Mouse (Mus musculus) adrenal gland, adult 2 months (tissue): ENCODE results near the gene P3h3. TPM values are rescaled to one million over a fixed set of nuclear protein-coding genes. Genes with fewer than 3 reads are reported as not detected.
"Not testable (repeated sequence)": the region's sequence is repeated elsewhere in the genome, so short reads cannot be mapped to it uniquely, and the experiment has no call there.

Experiments
- DNase-seq: peaks from one replicate; pipeline ENCODE4 v3.0.0; 2021
- polyA plus RNA-seq: library from polyadenylated mRNA; depleted of rRNA; stranded (reverse); fragments of >200 nt; gene quantifications from 2 replicates; pipeline ENCODE4 v1.2.3, GENCODE M21; 2012
- total RNA-seq, 2 experiments: library from RNA; stranded (reverse); gene quantifications; 2 replicates each; pipeline ENCODE4 v1.2.3; 2021

Gene P3h3
- total and polyA plus RNA-seq, 3 experiments, result 16.8 to 42.6 (median 23.6) TPM

- not testable (repeated sequence) for DNase-seq
These were observed 26.4 kb downstream of the P3h3 start for GRCm38 (mm10) chr6:124831199-124831598.

- DNase-seq, result peak; percentile 95
These were observed 27.5 kb downstream of the P3h3 start for GRCm38 (mm10) chr6:124829799-124830700.

GRCm38 (mm10) chr6:124828868-124829798 is 28.4 kb downstream of the P3h3 start, which contains the start of the genes Usp5 and Cdca3:
Usp5 (minus strand) TSS chr6:124829484.
Cdca3 (plus strand) TSS chr6:124829547.
- peak; percentile 100 for DNase-seq

GRCm38 (mm10) chr6:124828101-124828592 is 29.4 kb downstream of the P3h3 start:
- DNase-seq, result peak; percentile 80

DNA sequence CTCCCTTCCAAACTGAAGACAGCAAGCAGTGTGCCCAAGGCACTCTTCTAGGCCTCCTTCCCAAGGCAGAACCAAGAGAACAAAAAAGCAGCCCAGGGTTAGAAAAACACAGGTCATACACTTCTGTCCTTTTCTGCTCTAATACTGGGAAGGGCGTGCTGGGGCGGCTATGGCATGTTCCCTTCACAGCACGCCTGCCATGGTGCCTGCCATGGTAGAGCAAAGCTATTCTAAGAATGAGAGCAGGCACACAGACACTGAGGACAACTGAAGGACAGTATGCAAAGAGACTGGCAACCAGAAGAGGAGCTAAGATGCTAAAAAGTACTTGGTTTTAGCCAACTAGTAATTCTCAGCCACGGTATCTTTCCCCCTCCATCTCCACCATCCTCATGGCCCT is 35.5 kb downstream of the P3h3 start:
- DNase-seq, result no peak

GRCm38 (mm10) chr6:124820891-124821290 is 36.7 kb downstream of the P3h3 start:
- DNase-seq, result no peak

GRCm38 (mm10) chr6:124817971-124818370 is 39.6 kb downstream of the P3h3 start:
- no peak for DNase-seq

GRCm38 (mm10) chr6:124817563-124817962 is 40.0 kb downstream of the P3h3 start:
- no peak for DNase-seq

DNA sequence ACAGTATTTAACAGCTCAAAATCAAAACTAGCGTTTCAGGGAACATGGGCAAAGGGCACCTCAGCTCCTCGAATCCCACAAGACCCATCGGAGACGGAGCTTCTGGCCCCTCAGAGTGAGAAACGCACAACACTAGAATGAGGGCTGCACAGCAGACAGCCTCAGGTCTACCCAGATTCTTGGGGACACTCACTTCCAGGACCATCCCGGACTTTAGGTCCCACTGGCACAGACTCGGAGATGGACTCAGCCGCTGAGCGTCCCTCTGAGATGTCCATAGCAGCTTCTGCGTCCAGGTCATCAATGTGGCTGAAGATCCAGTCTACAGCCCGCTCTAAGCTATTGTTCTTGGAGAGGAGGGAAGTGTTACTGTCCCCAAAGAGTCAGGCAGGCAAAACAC is 40.4 kb downstream of the P3h3 start:
- peak; percentile 0 for DNase-seq

DNA sequence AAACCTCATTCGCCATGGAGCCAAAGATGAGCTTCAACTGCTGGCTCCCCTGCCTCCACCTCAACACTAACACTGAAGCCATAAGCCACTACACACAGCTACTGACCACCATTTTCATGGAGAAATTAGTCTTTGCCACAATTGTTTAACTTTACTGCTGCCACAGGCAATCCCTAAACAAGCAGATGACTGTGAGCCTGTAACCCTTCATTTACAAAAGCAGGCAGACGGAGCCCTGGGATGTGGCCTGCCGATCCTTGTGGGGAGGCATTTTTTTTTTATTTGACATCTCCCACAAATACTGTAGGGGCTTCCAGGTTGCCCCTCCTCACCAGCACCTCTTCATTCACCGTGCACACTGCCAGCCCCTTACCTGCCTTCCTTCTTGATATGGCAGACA is 40.9 kb downstream of the P3h3 start:
- peak; percentile 0 for DNase-seq

- no peak for DNase-seq
These were observed 42.4 kb downstream of the P3h3 start for GRCm38 (mm10) chr6:124814858-124815774.

- DNase-seq, result no peak
These were observed 43.1 kb downstream of the P3h3 start for GRCm38 (mm10) chr6:124814448-124814847.

DNA sequence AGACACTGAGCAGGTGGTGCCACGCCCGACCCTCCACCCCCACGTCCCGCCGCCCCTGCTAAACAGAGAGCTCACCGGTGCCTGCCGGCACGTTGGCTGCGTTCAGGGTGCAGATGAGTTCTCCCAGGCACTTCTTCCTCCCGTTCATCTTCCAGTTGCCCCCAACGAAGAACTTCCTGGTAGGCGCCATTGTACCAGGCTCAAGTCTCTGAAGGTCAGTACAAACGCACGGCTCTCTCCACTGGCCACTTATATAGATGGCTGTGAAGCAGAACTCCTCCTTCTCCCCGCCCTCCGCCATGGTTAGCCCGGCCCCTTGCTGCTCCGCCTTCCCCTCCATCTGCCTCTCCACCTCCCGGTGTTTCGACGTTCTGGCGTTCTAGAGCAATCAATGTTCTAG is 43.6 kb downstream of the P3h3 start, which contains the start of gene Tpi1:
Tpi1 (minus strand) TSS at position 364 of the 400 bp plus-strand sequence.
- DNase-seq, result peak; percentile 95

DNA sequence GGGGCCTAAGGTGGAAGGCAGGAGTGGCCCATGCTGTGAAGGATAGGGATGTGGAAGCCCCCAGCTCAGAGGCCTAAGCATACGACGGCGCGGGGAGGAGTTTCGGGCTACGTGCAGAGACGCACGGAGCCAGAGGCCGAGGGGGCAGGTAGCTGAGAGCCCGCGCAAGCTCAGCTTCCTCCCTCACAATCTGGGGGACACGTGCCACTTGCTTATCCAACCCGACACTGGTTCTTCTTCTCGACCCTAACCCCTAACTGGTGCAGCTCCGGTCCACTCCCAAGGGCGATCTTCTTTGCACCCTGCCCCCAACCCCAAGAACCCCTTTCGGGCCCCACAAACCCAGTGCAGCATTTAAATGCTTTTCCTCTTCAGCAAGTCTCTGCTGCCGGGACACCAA is 44.1 kb downstream of the P3h3 start:
- peak; percentile 71 for DNase-seq

- peak; percentile 36 for DNase-seq
These were observed 44.7 kb downstream of the P3h3 start for GRCm38 (mm10) chr6:124812848-124813247.

DNA sequence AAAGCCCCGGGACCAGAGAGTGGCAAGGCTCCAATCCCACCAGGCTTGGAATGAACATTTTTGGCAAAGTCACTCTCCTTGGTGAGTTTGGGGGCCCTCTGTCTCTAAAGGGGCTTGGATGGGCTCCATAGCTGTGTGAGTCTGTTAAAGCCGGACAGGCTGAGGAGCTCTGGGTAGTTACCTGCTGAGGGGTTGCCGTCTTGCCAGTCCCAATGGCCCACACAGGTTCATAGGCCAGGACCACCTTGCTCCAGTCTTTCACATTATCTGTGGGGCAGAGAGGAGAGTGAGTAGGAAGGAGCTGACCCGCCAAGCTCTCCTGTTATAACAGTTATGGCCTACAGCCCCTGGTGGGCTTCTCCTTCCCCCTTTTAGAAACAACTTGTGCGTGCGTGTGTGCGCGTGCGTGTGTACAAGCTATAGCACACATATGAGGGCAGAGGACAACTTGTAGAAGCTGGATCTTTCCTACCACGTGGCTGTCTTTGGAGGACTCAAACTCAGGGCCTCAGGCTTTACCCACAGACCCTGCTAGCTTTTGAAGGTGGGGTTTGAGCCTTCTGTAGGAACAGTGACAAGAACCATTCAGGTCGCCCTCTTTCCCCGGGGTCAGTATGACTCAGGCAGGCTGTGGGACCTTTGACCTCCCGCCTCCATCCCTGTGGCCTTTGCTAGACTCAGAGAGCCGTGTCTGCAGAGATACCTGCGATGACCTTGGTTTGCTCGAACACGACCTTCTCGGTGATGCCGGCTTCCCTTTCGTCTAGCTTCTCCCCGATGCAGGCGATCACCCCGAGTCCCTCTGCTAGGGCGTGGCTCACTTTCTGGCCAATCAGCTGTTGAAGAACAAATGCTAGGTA is 45.6 kb downstream of the P3h3 start:
- DNase-seq, result peak; percentile 31

- no peak for DNase-seq
These were observed 46.2 kb downstream of the P3h3 start for GRCm38 (mm10) chr6:124811403-124811665.

DNA sequence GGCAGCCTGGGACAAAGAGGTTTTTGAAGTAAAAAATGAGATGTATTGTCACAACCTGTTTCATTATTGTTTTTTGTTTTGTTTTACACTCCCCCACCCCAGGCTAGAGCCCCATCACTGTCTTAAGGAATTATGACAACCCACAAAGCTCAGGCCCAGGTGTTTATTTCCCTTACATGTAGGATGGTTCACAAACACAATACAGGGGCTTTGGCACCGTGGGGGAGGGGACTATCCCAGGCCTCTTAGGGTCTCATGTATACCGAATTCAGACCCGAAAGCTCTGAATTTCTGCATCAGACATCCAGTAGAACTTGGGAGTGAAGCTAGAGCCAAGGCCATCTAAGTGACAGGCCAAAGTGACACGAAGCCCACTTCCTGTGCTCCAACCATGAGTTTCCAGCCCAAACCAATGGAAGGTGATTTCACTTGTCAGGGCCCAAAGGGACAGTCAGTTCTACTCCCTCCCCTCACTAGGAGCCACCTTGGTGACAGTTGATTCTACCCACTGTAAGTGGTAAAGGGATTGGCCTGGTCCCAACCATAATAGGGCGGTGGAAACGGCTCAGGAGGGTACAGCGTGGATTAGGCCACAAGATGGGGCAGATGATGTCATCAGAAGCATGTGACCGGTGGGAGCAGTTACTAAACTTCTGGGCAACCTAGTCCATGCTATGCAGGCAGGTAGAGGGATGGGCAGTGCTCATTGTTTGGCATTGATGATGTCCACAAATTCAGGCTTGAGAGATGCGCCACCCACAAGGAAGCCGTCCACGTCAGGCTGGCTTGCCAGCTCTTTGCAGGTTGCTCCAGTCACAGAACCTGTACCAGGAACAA is 46.8 kb downstream of the P3h3 start:
- DNase-seq, result not testable (repeated sequence)

DNA sequence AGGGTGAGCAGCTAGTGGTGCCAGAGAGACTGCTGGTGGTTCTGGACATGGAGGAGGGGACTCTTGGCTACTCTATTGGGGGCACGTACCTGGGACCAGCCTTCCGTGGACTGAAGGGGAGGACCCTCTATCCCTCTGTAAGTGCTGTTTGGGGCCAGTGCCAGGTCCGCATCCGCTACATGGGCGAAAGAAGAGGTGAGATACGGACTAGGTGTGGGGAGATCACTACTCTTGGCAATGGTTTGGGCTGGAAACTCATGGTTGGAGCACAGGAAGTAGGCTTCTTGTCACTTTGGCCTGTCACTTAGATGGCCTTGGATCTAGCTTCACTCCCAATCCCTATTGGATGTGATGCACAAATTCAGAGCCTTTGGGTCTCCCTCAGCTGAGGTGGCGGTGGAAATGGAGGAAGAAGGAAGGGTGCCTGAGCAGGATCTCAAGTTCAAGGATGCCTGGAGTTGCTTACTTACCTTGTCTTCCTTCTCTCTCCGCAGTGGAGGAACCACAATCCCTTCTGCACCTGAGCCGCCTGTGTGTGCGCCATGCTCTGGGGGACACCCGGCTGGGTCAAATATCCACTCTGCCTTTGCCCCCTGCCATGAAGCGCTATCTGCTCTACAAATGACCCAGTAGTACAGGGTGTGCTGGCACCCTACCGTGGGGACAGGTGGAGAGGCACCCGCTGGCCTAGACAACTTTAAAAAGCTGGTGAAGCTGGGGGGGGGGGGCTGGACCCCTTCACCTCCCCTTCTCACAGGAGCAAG is 47.6 kb downstream of the P3h3 start:
- DNase-seq, result no peak
